Mouse (Mus musculus) CH12F3 (cell line): Measurements from ENCODE around the gene Kcnab3.
"Not testable (repeated sequence)": the region's sequence is repeated elsewhere in the genome, so short reads cannot be mapped to it uniquely, and the experiment has no call there.

Experiments
- in situ Hi-C: fragments of 300-500 bp; cut with MboI; formaldehyde crosslinking; loops from 2 replicates; pipeline ENCODE4 v1.14.3; 2020; ENCODE audit warnings: low sequenced_read_pairs

The Kcnab3 gene

DNA sequence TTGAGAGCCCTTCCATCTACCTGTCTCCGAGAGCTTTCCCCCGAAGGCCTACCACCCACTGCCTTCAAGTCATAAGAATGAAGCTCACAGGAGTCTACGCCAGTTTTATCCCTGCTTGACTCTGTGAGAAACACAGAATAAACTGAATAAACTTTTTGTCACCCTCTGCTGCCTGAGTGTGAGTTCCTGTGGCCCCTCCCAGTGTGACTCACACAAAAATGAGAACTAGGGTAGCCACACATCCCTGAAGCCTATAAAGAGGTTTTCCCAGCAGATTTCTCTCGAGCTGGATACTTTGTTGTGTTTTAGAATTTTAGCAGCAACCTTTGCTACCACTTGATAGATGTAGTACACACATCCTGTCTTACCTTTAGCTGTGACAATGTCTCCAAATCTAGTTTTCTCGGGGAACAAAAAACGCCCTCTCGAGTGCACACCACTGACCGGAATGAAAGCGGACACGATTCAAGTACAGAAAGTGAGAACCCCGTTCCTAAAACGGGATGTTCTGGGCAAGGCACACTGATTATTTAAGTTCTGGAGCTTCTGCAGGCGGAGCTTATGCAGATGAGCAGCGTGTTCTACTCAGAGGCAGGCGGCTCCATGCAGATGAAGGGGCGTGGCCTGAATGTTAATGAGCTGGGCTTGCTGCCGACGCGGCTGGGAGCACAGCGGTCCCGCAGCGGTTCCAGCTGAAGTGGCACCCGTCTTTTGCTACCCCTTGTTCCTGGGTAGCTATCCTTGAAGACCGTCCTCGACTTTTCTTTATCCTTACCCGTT is at the start of gene Kcnab3:
TSS of gene Kcnab3 (plus strand) at position 631 of the 780 bp plus-strand sequence.
- in situ Hi-C loops, result no loop called here

DNA sequence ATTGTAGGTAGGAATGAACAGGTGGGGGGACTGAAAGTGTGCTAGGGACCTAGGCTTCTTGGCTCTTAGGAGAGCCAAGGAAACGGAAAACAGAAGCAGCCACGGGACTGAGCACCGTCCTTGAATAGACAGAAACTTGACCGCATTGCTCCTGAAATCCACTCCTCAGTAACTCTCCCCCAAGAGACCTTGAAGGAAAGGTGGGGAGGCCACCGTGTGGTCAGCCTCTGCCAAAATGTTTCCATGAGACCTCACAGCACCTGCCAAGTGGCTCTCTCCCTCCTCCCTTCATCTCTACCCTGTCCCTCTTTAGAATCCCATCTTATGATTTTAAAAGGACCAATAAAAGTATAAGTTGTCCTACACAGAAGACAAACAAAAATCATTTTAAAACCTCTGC is 48.8 kb upstream of the Kcnab3 start:
- in situ Hi-C loops, result no loop called here

DNA sequence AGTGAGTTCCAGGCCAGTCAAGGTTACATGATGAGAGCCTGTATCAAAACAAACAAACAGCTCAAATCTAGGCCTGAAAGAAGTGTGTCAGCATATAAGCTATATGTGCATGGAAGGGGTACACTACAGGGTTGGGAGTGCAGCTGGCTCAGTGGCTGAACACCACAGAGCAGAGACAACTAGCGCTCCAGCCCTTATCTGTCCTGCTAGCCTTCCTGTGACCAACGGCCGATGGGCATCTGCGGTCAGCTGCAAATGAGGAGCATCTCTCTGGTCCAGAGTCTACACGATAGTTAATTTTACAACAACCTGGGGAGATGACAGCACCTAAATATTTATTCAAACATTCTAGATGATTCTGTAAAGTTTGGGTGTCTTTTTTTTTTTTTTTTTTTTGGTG is 34.9 kb upstream of the Kcnab3 start:
- in situ Hi-C loops, result no loop called here

DNA sequence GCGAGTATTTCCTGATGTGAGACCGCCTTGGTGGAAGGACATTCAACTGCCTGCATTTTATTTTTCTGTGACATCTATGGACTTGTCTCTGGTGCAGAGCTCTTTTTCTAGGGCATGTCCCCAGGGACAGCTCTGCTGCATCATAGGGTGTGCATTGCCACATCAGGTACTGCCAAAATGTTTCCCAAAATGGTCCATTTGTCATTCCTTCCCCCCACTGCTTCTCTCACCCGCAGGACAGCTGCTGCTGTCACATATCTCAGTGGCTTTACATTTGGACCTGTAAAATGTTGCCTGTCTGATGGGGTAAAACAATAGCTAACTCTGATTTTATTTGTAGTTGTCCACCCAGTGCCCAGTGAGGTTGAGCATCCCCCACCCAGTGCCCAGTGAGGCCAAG is 30.8 kb upstream of the Kcnab3 start:
- in situ Hi-C loops, result no loop called here

DNA sequence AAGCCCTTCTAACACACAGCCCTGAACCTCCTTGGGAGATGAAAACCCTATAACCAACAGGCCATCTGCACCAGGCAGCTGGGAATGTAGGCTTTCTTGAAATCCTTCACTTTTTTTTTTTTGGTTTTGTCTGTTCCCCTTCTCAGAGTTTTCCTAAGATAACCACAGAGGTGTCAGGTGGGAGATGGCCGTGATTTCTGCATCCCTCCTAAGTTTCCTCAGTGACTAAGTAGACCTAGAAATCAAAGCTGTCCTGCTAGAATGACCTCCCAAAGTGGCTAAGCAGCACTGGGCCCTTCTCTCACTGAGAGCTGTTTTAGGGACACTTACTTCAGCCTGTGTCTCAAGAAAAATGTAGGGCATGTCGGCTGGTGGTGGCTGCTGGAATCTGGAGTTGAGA is 28.3 kb upstream of the Kcnab3 start:
- in situ Hi-C loops, result no loop called here

DNA sequence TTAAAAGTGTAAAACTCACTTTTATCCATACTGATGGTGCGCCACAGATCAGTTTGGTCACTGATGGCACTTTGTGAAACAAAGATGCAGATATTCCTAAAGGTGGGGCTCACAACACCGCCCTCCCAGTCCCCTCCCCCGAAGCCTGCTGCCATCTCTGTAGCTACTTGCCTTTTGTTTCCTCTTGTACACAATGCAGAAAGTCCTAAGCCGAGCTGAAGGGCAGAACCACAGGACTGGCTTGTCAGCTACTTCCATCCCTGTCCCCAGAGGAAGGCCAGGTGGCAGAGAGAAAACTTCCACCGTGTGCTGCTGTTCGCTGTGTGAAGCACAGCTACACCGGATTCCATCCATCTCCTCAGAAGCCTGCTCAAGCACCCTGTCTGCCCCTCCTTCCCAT is 27.8 kb upstream of the Kcnab3 start:
- in situ Hi-C loops, result no loop called here

DNA sequence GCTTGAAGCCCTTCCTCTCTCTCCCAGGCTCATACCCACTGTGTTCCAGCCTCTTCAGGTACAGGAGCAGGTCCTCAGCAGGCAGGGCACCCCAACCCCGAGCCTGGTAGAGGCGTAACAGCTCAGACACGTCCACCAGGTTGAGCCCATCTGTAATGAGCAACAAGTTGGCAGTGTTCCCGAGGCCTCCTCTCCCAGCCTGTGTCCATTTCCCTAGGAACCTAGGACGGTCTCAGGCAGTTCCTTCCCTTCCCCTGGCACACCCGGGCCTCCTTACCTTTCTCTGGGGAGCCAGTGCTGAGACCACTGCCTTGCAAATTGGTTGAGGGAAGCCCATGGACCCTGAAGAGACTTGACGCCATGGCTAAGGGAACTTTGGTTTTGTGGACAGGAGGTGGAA is 23.2 kb upstream of the Kcnab3 start:
- in situ Hi-C loops, result no loop called here

DNA sequence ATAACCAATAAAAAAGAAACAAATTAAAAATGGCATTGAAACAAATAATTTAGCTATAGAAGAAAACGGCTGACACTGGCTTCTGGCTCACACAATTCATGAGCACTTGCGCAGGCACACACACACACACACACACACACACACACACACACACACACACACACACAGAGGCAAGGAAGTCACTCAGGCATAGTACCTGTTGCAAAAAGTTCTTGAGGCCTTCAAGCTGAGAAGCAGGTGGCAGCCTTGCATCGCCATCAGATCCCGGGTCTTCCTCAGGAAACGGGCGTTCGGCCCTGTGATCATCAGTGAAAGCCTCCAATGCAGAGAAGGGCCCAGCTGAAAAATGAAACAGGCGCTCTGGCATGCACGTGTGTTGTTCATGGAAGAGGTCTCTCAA is 20.8 kb upstream of the Kcnab3 start:
- in situ Hi-C loops, result no loop called here

DNA sequence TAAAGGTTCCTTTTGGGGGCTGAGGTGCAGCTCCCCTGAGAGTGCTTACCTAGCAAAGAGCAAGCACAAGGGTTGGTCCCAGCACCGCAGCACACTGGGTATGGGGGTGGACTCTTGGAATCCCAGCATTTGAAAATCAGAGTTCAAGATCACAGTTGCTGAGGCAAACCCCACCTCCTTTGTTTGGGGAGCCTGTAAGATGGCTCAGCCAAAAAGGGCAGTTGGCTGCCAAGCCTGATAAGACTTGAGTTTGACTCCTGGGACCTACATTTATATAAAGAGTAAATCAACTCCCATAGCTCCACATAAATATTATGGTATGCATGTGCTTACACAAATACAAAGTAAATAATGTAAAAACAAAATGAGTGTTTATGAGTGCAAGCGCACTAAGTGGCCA is 20.0 kb upstream of the Kcnab3 start:
- in situ Hi-C loops, result no loop called here

DNA sequence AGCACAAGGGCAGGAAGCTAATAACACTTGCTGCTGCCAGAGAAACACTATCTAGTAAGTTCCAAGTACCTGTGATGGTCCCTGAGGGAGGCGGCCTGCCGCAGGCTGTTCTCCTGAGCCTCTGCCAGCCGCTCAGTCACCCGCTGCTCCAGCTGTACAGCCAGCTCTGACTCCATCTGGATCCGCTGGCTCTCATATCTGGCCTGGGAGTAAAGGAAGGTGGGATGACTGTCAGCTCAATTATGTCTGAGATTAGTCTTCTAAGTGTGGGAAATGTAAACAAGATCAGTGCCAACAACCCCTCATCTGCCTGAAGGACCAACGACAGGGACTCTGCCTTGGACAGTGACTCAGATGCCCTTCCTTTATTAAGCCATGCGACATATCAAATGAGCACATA is 14.8 kb upstream of the Kcnab3 start:
- in situ Hi-C loops, result no loop called here

DNA sequence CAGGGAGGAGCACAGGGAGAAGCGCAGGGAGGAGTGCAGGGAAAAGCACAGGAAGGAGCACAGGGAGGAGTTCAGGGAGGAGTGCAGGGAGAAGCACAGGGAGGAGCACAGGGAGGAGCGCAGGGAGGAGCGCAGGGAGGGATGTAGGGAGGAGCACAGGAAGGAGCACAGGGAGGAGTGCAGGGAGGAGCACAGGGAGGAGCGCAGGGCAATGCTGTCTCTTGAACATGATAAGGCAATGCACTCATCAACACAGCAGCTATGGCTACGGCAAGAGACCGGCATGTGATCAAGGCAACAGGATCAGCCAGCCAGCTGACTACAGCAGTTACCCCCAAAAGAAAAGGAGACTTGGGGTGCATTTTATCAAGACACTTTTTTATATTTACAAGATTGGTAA is 9.7 kb upstream of the Kcnab3 start:
- in situ Hi-C loops, result no loop called here

DNA sequence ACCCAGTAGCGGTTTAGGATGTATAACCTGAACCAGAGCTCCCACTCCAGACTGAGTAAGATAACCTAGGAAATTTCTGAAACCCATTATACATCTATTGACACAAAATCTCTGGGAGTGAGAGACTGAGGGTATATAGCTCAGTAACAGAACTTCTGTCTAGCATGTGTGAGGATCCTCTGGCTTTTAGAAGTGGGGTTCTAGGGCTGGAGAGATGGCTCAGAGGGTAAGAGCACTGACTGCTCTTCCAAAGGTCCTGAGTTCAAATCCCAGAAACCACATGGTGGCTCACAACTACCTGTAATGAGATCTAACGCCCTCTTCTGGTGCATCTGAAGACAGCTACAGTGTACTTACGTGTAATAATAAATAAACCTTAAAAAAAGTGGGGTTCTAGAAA is 8.1 kb upstream of the Kcnab3 start:
- in situ Hi-C loops, result not testable (repeated sequence)

DNA sequence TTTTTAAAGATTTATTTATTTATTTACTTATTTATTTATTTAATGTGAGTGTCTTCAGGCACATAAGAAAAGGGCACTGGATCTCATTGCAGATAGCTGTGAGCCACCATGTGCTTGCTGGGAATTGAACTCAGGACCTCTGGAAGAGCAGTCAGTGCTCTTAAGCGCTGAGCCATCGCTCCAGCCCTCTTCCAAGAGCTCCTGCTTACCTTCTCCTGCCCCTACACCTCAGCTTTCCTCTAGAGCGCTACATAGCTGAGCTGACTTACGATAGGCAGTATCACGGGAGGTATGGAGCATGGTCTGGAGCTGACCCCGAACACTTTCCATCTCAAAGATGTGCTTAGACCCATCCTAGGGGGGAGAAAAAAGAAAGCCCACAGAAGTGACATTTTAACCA is 4.5 kb upstream of the Kcnab3 start:
- in situ Hi-C loops, result no loop called here

DNA sequence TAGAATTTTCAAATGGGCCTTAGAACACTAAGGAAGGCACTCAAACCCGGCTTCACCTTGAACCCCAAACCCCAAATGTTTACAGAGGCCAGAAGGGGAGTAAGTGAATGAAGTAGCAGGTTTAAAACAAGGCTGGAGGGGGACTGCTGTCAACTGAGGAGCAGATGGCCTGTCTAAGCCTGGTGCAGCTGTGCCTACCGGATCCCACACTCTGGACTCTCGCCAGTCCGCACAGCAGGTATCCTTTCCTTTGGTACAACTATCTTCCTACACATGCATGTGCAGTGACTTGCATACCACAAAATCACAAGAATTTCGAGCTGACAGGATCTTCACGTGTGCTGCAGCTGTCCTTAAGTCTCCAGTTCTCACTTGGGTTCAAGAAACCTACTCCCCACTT is 4.0 kb upstream of the Kcnab3 start:
- in situ Hi-C loops, result no loop called here

DNA sequence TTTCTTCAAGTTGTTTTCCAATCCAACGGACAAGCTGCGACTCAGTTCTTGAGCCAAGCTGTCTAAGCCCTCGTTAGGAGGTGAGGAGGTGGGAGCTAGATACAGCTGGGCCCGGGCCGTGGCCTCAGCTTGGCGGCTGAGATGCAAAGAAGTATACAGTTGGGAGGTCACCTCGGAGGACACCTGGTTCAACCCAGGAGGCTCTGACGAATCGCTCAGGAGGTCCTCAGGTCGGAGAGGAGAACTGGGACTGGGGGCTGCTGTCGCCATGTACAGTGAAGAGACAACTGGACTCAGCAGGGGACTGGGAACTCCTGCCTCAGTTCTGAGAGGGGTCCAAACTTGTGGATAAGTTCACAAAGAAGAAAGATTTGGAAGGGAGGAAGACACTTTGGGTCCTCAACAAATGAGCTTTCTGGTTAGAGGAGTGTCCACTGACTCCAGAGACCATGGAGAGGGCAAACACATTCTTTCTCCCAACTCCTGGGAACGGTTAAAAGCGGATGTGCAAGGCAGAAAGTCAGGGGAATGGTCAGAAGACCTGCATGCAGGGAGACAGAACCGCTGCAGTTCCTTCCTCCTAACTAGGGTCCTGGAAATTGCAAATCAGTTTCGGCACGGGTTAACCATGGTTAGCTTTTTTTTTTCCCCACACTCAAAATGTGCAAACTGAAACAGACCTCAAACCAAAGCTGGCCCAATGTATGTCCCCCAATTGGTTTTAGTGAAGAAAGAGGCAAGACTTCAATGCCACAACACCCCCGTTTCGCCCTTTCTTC is 3.2 kb upstream of the Kcnab3 start:
- in situ Hi-C loops, result no loop called here

DNA sequence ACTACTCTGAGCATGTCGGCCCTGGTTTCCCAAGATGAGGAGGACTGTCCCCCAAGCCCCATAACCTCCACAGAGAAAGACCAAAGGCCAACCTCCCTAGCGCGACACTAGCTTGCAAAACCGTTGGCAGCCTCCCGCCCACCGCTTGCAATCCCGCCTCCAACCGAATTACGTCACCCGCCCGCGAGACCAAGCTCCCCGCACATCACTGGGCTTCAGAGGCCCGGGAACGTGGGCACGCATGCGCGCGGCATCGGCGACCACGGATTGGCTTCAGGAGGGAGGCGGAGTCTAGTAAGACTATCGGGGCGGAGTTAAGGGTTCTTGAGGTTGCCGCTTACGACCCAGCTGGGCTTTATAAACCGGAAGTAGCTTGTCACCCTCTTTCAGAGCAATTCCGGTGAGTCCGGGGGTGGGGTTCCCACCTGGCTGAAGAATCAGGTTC is 2.4 kb upstream of the Kcnab3 start, which contains the start of the genes Cntrob and Trappc1:
TSS of gene Cntrob (minus strand) at position 109 of the 445 bp plus-strand sequence.
TSS of gene Trappc1 (plus strand) at position 314 of the 445 bp plus-strand sequence.
- in situ Hi-C loops, result no loop called here

DNA sequence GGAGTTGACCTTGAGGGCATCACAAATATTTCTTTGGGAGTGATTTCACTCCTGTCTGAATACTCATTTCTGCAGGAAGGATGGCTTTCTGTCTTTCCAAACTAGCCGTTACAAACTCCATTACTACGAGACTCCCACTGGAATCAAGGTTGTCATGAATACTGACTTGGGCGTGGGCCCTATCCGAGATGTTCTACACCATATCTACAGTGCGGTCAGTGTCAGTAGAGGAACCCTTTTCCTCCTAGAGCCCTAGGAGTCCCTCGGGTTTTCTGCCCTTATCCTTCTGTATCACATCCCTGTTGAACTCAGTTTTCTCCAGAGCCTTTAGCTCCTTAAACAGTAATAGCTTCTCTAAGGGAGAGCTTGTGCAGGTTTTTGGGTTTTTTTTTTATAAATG is 1.3 kb upstream of the Kcnab3 start:
- in situ Hi-C loops, result no loop called here

DNA sequence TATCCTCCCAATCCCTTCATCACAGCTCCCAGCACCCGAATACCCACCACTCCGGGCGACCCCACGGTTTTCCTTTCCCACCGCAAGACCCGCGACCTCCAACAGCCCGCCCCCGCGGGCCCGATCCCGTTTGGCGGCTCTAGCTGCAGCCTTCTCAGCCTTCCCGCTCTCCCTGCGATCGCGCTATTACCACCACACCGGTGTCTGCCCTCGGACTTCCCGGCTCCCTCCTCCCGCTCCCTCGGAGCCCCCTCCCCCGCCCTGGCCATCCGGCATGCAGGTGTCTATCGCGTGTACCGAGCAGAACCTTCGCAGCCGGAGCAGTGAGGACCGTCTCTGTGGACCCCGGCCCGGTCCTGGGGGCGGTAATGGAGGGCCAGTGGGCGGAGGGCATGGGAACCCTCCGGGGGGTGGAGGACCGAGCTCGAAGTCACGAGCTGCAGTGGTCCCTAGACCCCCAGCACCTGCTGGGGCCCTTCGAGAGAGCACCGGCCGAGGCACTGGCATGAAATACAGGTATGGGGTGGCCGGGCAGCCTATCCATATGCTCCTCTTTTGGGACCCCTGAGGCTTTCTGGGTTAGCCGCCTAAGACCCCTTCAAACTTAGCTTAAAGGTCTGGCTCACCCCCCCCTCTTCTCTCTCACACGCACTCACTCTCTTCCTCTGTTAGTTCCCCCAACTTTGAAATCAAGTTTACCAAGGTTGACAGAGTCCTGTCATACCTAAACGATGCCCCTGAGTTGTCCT is 524 bp downstream of the Kcnab3 start:
- in situ Hi-C loops, result no loop called here

DNA sequence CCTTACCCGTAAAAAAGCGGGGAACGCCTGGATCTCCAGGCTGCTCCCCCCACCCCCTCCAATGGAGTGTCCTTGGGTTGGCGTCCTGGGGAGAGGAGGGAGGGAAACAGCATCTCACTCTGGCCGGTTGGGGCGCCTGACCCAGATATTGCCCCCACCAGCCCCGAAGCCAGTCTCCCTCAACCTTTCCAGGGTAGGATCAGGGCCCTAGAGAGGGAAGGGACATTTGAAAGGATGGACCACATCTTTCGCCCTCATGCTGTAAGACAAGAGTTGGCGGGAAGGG is 1.0 kb downstream of the Kcnab3 start:
- in situ Hi-C loops, result no loop called here

DNA sequence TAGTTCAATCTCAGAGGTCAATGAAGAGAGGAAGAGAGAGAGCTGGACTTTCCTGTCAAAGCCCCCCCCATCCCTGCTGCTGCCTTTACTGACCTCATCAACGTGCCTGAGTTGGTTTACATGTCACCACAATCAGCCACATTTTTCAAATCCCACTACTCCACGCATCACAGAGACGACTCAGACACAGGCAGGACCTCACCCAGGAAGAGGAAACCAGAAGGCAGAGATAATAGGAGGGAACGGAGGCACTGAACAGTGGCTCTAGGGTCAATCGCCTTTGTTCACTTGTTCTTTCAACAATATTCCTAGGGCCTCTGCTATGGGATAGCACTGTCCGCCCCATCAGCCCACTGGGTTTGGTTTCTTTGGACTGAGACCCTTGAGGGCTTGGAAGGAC is 1.6 kb downstream of the Kcnab3 start:
- in situ Hi-C loops, result no loop called here

DNA sequence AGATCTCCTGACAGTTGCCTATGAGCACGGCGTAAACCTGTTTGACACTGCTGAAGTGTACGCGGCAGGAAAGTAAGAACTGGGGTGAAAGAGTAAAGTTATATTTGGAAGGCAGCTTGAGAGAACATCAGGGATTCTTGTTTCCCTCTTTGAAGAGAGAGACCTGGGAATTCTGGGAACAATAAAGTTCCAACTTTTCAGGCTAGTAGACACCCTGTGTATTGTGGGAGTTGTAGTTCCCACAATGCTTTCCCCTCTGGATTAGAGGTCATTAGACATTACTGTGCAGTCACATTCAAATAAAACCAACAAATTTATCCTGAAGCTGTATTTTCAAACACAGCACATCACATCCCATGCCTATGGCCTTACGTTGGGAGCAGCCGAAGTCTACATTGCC is 2.5 kb downstream of the Kcnab3 start:
- in situ Hi-C loops, result no loop called here

DNA sequence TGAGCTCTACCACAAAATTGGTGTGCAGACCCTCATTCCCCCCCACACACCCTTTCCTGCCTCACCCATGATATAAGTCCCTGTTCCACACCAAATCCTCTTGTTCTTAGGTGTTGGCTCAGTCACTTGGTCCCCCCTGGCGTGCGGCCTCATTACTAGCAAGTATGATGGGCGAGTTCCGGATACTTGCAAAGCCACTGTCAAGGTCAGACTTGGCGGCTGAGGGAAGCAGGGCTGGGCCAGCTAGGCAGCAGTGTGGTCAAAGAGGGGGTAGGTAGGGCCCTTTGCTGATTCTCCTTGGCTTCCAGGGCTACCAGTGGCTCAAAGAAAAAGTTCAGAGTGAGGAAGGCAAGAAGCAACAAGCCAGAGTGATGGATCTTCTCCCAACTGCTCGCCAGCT is 5.1 kb downstream of the Kcnab3 start:
- in situ Hi-C loops, result no loop called here
